Mouse (Mus musculus): ENCODE results near the gene Nsmce4a.
A peak's percentile ranks its signal among the peaks of the same experiment; 100 is the strongest.

The Nsmce4a gene

DNA sequence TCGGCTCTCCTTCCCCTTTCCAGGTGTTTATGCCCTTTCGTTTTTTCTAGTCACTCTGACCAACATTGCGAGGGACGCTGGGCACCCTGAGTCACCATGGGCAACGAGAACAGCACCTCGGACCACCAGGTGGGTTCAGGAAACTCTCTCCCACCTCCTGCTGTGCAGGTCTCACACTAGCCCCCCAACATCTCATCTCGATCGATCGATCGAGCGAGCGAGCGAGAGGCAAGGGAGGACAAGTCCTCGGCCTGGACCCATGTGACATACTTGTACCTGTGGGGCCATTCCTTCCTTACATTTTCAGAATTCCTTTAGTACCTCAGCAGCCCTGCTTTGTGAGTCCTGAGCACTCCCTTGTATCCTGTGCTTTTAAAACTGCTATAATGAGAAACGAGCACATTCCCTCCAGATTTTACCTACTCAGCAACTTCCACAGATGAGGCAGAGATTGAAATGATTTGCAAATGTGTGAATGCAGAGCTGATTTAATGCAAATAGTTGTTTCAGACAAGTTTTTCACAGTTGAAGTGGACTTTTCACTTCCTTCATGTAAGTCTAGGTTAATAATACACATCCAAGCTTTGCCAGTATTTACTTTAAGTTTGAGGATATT, 4.6 kb upstream of the Nsmce4a start, which contains the start of gene Tacc2:
Gene Tacc2 (plus strand): TSS at position 51 of the 616 bp plus-strand sequence.
- DNase-seq (ENCODE audit: low spot score), result no peak

DNA sequence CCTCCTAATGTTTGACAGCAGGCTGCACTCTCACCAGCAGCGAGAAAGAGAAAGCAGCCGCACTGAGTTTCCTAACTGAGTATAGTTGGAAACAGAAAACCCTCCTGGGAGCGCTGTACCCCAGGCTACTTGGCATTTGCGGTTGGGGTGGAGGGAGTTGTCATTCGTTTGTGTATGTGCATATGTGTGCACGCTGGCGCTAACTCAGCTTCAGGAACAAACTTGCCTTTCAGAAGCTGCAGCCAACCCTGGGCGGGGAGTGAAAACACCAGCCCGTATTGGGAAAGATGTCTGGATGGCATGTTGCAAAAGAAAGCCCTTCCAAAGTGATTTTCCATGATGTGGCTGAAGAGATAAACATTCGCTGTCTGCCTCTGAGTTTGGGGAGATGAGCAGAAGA, 4.1 kb upstream of the Nsmce4a start:
- peak; percentile 56 for DNase-seq (ENCODE audit: low spot score)

DNA sequence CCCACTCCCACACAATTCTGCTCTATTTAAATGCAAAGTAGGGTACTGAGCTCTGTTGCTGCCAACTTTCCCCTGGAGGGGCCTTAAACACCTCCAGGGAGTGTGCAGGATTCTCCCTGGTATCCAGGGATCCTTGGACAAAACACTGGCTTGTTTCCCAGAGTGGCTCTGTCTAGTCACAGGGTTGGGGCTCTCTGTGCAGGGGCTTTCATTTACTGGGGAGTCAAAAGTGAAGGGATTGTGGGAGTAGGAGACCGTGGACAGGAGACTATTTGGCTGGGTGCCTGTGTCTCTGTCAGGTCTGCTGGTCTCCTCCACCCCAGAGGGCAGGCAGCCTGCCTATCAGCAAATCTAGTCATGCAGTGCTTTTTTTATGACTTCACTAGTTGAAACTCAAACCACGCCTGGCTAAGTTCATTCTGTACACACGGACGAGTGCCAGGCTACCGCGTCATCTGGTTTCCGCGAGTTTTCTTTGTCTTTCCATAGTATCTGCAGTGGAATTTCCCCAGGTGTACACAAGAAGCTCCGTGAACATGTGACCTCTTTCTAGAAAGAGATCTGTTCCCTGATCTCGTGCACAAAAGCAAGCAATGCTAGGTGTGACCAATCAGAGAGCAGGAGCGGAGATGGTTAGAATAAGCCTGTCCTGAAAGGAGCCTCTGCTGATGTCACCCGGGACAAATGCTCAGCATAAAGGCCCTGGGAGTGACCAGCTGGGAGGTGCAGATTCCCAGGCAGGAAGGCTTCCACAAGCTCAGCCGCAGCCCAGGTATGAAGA, 1.5 kb upstream of the Nsmce4a start:
- DNase-seq (ENCODE audit: low spot score), result peak; percentile 63

DNA sequence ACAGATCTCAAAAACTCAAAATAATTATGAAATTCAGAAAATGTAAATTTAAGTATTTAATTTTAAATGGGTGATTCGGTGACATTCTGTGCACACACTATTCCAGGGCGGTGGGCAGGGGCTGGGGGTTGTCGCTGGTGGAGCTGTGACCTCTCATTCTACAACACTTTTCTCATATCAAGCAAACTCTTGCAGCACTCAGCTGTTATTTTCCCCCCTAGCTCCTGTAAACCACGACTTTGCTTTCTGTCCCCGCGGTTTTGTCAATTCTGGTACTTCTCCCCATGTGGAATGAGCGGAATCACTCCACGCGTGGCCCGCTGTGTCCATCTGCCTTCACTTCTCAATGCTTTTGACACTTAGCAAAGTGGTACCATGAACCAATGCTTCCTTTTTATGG, 828 bp upstream of the Nsmce4a start:
- DNase-seq (ENCODE audit: low spot score), result no peak

DNA sequence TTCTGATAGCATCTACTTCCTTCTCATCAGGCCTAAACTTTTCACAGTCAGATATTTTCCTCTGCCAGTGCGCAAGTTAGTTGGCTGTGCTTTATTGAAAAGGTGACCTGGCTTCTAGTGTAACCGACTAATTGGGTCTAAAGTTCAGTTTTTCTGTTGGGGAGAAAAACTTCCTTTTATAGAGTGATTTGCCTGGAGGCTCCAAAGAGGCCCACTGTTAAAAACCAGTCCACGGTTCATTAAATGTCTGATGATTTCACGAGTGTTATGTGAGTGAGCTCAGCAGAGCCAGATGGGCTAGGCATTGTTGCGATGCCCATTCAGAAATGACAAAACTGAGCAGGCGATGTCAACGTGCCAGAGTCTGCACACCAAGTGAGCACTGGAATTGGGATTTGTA, 2.4 kb downstream of the Nsmce4a start:
- no peak for DNase-seq (ENCODE audit: low spot score)

DNA sequence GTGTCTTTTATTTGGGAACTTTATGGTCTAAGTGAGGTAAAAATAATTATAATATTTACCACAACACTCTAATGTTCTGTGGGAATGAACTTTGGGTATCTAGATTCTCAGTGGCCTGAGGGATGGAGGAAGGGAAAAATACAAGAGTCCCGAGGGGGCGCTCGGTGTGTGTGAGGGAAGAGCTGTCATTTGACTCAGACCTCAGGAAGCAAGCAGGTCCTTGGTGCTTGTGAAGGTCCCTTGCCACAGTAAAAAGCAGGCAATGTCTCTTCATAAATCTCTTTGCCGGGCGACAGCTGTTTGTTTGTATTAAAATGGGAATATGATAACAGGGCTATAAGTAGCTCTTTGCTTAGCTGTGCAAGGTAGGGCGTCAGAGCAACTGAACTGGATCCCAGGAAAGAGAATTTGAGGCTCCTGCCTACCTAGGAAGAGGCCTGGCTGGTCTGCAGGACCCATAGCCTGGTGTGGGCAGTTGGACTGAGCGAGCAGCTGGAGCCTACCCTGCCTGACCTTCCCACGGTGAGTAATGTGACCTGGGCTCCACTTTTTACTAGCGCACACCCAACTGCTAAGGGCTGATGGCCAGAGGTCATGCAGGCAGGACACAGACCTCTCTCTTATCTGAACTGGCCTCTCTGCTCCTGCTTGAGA, 4.0 kb downstream of the Nsmce4a start:
- DNase-seq (ENCODE audit: low spot score), result no peak

DNA sequence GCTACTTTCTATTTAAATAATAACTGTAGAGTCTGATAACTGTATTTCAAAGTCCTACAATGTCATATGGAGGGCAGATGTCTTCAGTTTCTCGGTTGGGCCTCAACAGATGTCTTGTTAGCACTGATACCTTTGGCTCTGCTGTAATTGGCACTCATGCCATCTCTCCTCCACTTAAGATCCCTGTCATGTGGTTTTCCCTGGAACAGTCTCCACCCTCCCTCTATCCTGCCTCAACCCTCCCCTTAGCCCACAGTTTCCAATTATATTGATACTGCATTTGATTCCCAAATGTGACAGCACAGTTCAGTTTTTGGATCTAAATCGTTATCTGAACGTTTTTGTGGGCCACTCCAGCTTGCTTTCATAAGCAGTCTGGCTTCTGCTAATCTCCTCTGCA, 8.3 kb downstream of the Nsmce4a start:
- DNase-seq (ENCODE audit: low spot score), result no peak

DNA sequence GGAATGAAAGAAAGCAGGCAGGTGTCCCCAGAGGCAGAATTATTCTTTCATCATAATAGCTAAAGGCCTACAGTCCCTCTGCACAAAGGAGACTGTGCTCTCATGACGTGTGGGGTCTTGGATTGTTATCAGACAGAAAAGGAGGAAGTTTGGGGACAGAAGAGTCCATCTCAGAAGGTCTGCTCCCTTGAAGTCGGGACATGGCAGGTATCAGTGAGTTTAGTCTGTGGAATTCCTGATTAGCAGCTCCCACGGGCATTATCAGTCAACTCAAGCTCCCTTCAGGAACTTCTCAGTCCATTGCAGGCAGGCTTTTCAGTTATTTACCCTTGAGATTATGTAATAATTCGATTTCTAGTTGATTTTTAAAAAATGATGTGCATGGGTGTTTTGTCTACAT, 9.0 kb downstream of the Nsmce4a start:
- no peak for DNase-seq (ENCODE audit: low spot score)

DNA sequence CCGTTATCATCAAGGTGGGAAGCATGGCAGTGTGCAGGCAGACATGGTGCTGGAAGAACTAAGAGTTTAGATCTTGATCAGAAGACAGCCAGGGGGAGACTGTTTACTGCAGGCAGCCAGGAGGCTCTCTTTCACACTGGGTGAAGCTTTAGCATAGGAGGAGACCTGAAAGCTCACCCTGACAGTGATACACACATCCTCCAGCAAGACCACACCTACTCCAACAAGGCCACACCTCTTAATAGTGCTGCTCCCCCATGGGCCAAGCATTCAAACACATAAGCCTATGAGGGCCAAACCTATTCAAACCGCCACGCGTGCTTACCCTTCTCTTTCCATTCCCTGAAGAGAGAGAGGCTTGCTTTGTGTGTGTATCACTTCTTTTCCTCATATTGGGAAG, 9.6 kb downstream of the Nsmce4a start:
- no peak for DNase-seq (ENCODE audit: low spot score)

DNA sequence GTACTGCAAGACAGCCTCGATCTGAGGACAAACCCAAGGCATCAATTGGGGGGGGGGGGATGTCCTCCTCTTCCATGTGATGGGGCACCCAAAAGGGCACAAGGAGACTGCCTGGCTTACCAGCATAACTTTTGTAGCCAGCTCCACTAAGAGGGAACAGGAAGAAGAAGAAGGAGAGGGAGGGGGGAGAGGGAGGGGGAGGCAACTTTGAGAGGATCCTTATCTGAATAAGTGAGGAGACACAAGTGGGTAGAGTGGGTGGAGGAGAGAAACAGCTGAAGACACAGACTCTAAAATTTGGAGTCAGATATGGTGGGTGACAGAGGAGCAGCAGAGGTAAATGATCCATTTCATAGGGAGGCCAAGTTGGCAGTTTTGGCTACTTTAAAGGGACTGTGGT, 12.0 kb downstream of the Nsmce4a start:
- no peak for DNase-seq (ENCODE audit: low spot score)

DNA sequence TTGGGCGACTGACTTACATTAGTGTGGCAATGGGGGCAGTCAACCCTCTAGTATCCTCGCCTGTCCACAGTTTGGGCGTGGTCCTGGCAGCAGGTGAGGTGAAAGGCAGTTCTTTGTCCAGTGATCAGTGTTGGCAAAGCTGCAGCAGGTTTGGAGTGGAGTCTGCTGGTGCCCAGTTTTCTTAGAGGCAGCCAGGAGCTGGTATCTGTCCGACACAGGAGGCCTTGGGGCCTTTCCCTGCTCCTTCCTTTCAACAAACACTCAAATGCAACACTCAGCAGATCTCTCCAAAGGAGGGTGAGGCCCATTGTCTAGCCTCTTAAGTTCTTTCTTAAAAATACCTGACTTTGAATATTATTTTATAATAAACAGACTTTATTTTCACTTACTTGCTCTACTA, 14.3 kb downstream of the Nsmce4a start:
- DNase-seq (ENCODE audit: low spot score), result no peak

DNA sequence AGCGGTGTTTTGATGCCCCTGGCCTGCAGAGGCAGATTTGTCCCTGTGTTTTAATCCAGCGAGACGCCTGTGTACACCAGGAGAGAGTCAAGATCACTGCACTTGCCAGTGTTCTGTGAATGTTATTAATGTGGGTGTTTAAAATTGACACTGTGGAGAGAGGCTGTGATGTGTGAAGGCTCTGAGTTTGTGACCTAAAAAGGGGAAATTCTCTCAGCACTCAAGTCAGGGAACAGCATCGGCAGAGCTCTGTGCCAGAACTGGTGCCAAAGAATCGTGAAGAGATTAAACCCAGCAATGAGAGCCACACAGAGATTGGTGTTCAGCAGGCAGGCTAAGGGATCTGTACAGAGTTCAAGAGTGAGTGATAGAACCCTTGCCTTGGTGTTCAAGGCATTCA, 17.3 kb downstream of the Nsmce4a start:
- DNase-seq (ENCODE audit: low spot score), result no peak

DNA sequence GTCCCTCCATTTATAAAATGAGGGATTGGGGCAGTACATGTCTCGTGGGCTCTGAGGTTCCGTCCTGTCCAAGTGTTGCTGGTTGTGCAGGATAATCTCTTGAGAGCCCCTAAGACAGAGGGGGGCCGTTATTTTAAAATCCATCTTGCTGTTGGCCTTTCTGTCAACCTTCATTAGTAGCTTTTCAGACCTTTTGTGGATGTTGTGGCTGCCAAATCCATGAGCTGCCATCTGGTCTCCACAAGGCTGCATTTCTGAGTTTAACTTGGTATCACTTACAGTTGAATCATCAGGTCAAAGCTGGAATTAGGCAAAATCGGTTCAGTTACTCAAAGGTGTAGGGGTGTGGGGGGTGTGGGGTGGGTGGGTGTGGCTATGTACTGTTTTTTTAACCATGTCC, 19.6 kb downstream of the Nsmce4a start:
- no peak for DNase-seq (ENCODE audit: low spot score)

DNA sequence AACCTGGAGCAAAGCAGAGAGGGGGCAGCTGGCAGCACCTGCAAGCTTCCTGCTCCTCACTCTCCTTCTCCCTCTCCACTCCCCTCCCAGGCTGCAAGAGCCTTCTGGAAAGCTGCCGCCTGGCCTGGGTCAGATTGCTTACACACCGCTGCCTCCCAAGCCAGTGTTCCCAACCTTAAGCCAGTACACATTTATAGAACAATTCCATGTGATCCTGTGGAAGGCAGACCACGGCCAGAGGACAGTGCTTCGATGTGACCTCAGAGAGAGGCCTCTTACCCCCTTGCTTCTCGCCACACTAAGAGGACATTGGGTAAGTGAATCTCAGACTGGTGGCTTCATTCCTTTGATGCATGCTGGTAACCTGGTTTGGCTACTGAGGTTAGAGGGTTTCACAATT, 20.1 kb downstream of the Nsmce4a start:
- DNase-seq (ENCODE audit: low spot score), result peak; percentile 31

DNA sequence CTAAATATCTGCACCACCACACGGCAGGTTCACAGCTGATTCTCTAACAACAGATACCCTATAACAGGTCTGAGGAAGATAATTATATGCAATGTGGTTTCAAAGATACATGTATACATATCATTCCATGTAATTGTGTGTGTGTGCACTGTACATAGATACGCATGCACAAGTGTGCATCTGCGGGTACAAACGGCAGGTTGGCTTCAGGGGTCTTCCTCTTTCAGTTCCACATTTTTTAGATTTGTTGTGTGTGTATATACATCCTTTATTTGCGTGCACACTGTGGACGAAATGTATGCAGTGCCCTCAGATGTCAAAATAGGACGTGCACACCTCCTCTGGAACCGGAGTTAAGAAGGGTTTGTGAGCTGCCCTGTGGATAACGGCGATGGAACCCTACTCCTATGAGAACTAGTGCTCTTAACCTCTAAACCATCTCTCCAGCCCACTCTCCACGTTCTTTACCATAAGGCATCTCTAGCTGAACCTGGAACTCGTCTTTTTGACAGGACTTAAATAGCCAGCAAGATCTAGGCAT, 25.2 kb downstream of the Nsmce4a start:
- DNase-seq (ENCODE audit: low spot score), result no peak

DNA sequence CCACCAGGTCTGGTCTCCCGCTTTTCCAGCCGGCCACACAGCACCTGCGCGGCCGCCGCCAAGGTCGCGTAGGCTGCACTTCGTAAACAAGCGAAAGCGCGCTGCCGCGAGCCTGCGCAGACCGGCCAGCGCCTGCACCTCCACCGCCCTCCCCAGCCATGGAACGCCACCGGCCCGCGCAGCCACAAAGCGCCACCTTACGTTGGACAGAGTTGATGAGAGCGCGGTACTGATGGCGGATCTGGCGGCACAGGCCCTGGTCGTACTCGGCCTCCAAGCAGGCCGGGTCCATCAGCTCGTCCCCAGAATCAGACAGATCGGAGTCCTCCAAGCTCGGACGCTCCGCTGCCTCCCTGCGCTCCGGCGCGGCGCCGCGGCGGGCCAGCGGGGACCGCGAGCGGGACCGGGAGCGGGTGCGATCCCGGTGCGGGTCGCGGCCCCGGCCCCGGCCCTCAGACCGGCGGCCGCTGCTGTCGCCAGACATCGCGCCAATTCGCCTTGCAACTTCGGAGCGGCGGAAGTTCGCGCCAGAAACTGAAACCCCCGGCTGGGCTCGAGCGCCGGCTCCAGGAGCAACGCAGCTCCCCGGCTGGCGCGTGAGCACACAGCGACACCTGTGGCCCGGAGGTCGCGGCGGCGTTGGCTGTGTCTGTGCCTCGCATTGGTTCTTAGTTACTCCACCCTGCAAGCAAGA, 26.0 kb downstream of the Nsmce4a start:
- DNase-seq (ENCODE audit: low spot score), result peak; percentile 93

DNA sequence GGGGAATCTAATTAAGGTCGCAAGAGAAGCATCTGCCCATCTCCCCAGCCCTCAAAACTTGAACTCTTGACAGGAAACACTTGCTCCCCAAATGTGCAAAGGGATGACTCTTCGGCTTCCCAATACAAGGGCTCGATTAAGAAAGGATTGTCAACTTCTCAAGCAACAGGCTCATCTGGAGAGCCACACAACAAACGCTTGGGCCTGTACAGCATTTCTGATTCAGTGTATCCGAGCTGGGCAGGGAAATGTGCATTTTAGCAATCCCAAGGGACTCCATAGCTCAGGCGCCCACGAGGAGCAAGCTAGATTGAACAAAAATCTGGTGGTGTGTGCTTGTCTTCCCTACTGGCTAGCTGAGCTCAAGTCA, 26.5 kb downstream of the Nsmce4a start:
- no peak for DNase-seq (ENCODE audit: low spot score)

DNA sequence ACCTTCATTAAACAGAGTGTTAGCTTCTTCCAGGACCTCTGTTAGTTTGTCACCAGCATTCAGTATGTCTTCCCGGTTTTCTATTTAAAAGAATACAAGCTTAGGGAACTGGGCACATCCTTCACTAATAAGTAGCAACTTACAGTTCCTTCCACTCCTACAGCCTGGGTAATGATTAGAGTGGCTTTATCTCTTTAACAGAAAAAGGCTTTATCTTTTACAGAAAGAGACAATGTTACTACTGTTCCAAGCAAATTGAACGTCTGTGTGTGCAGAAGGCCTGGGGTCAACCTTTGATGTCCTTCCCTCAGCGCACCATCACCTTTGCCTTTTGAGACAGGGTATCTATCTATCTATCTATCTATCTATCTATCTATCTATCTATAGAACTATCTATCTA, 27.0 kb downstream of the Nsmce4a start:
- DNase-seq (ENCODE audit: low spot score), result no peak

DNA sequence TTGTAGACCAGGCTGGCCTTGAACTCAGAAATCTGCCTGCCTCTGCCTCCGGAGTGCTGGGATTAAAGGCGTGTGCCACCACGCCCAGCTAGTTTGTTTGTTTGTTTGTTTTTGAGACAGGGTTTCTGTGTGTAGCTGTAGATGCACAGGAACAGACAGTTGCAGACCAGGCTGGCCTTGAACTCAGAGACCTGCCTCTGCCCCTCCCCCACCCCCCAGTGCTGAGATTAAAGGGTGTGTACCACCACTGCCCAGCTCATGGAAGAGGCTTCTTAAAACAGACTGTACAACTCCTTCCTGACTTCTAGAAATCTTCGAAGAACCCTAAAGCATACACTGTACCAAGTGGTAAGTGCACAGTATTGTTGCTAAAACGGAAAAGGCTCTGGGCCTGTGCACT, 27.5 kb downstream of the Nsmce4a start:
- no peak for DNase-seq (ENCODE audit: low spot score)

DNA sequence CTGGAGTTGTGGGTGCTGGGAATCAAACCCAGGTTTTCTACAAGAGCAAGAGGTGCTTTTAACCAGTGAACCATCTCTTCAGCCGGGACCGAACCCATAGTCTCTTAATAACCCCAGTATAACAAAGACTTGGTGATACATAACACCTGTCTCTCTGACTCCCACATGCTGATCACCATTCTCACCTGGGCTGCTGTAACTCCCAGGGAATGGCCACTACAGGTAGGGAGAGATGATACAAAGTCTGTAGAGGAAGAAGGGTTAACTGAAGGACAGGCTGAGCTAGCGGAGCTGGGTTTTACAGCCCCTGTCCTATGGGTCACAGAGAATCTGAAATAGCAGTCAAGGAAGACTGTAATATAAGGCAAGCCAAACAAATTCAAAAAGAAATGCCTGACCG, 29.7 kb downstream of the Nsmce4a start:
- DNase-seq (ENCODE audit: low spot score), result no peak

DNA sequence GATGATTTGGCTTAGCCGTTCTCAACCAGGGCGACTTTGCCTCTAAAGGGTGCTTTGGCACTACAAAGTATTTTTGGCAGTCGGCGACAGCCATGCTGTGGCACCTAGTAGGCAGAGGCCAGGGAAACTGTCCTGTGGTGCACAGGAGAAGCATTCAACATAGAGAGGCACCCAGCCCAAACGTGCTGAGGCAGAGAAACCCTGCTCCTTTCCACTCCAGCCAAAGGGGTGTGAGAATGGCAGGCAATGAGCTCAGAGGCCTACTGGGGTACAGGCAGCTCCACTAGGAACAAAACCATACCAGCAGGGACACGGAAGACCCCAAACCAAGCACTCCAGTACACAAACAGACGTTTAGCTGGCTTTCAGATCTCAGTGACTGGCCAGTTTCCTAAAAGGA, 32.7 kb downstream of the Nsmce4a start:
- no peak for DNase-seq (ENCODE audit: low spot score)

DNA sequence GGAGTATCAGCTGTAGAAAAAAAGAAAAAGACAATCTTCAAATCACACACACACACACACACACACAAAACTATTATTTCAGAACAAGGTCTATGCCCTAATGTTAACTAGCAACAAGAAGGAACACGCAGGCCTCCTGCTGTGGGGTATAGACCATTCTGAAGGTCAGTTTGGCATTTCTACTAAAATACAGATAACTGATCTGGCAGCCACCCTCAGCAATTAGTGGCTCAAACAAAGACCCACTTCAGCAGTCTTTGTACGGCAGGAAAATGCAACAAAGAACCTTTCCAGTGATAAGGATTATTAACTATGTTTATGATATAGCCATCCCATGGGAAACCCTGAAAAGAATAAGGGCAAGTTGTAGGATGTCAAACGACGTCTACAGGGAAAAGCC, 35.9 kb downstream of the Nsmce4a start:
- no peak for DNase-seq (ENCODE audit: low spot score)

DNA sequence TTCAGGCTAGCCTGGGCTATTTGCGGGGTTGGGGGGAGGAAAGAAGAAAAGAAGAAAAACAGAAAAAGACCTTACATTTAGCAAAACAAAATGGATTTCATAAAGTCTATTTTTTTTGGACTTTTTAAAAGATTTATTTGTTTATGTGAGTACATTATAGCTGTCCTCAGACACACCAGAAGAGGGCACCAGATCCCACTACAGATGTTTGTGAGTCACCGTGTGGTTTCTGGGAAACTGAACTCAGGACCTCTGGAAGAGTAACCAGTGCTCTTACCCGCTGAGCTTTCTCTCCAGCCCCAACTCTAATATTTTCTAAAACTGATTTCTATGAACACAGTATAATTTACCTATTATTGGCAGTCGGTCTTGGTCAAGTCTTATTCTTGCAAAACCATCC, 37.7 kb downstream of the Nsmce4a start:
- DNase-seq (ENCODE audit: low spot score), result no peak
